Mouse (Mus musculus): ENCODE data around the gene Ranbp17. TPM values are rescaled to one million over a fixed set of nuclear protein-coding genes. Genes with fewer than 3 reads are reported as not detected.

Ranbp17 gene
- polyA plus RNA-seq, 1 experiment from 2014 or later = not detected

- Histone ChIP-seq H3K27ac (no peak overlapping the region), H3K4me3 (ENCODE audit: inconsistent target) (no peak overlapping the region), H3K79me2 (ENCODE audit: inconsistent target) (no peaks in the 10 kb centered on the region), H3K36me3 (ENCODE audit: inconsistent target) (no peaks in the 10 kb centered on the region)
- 93% methylated on average over 1 of the region's 1 CpGs for WGBS (ENCODE audit: missing documents)
Measured at GRCm38 (mm10) chr11:33179802-33180201, 333.7 kb downstream of the Ranbp17 start.

- Histone ChIP-seq H3K4me3 (ENCODE audit: inconsistent target) (no peak overlapping the region), H3K79me2 (ENCODE audit: inconsistent target) (no peaks in the 10 kb centered on the region), H3K36me3 (ENCODE audit: inconsistent target) (no peaks in the 10 kb centered on the region), H3K27ac (no peak overlapping the region)
- 38% methylated on average over 20 of the region's 20 CpGs for WGBS (ENCODE audit: missing documents)
Measured at GRCm38 (mm10) chr11:33176525-33177245, 336.9 kb downstream of the Ranbp17 start.

- Histone ChIP-seq H3K79me2 (ENCODE audit: inconsistent target) (no peaks in the 10 kb centered on the region), H3K4me3 (ENCODE audit: inconsistent target) (no peak overlapping the region), H3K36me3 (ENCODE audit: inconsistent target) (no peaks in the 10 kb centered on the region), H3K27ac (no peak overlapping the region)
- WGBS (ENCODE audit: missing documents) = 88% methylated on average over 2 of the region's 3 CpGs
Measured at GRCm38 (mm10) chr11:33175768-33176167, 337.8 kb downstream of the Ranbp17 start.

DNA sequence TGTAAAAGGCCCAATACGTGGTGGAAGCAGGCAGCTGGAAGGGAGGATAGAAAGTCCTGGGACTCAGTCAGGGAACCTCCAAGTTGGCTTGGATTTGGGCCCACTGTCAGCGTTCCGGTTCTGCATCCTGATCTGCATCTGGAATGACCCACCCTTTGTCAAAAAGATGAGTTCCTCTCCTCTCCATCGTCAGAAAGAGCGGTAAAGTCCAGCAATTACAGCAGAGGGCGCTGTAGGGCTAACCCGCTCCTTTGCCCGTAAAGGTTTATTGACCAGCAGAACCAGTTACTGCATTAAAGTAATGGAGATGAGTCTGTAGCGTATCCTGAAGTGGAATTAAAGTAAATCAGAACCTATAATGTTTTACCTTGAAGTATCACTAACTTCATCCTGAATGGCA lies 343.1 kb downstream of the Ranbp17 start:
- Histone ChIP-seq H3K79me2 (ENCODE audit: inconsistent target) (no peaks in the 10 kb centered on the region), H3K27ac (no peak overlapping the region), H3K4me3 (ENCODE audit: inconsistent target) (no peak overlapping the region), H3K36me3 (ENCODE audit: inconsistent target) (no peaks in the 10 kb centered on the region)
- 12% methylated on average over 9 of the region's 9 CpGs for WGBS (ENCODE audit: missing documents)

GRCm38 (mm10) chr11:33162998-33163506 lies 350.5 kb downstream of the Ranbp17 start, which contains the start of gene Npm1:
Npm1 (minus strand) TSS chr11:33163206.
- WGBS (ENCODE audit: missing documents) = 1% methylated on average over 49 of the region's 49 CpGs
- peaks cover 24% of the 10 kb centered on the region for H3K36me3 ChIP-seq (ENCODE audit: inconsistent target)
- peak within 1 kb of the TSS; percentile 60 for H3K27ac ChIP-seq
- H3K4me3 ChIP-seq (ENCODE audit: inconsistent target) = peak within 1 kb of the TSS; percentile 79
- H3K79me2 ChIP-seq (ENCODE audit: inconsistent target) = peaks cover 46% of the 10 kb centered on the region

DNA sequence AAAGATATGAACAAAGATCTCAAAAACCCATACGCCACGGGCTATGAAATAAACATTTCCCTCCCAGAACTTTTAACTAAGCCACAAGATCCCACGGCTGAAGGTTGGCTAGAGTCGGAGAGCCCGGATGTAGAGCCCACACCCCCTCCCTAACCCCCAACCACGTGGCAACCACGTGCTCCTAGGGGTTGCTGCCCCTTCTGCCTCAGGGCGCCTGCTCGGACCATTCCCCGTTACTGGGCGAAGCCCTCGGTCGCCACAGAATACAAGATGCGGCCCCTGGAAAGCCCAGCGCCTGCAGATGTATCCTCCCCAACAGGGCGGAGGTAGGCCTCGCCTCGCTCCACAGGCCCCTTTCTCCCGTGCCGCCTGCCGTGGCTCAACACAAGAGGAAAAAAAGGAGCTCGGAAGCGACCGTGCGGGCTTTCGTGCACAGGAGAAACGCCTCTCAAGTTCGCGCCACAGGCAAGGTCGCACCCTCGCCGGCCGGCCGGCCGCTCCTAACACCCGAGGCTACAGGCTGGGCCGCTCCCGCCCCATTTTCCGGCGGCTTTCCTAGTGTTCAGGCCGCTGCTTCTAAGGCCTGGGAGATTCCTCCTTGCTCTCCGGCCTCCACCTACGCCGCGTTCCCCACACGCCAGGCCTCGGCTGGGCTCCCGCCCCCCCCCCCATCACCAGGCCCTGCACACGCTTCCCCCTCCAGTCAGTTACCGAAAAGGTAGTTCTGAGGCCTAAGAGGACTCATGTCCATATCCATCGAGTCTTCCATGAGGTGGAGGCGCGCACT lies 351.1 kb downstream of the Ranbp17 start:
- Histone ChIP-seq H3K79me2 (ENCODE audit: inconsistent target) (peaks cover 46% of the 10 kb centered on the region), H3K36me3 (ENCODE audit: inconsistent target) (peaks cover 31% of the 10 kb centered on the region), H3K4me3 (ENCODE audit: inconsistent target) (peak overlapping the region; percentile 79), H3K27ac (peak overlapping the region; percentile 60)
- under 1% methylated on average over 53 of the region's 53 CpGs for WGBS (ENCODE audit: missing documents)

Other genes starting within 250 kb of the Ranbp17 start
- gene Gm12117, start 237.0 kb downstream of the Ranbp17 start, polyA plus RNA-seq (2018) = not detected in 3 replicates
- not detected in 3 replicates for gene Gabrp, start 65.2 kb upstream of the Ranbp17 start, polyA plus RNA-seq (2018)
- gene D130052B06Rik, start 85.6 kb upstream of the Ranbp17 start, polyA plus RNA-seq (2018) = not detected in 3 replicates